Mouse (Mus musculus): ENCODE measurements at regions not wholly inside any gene's neighbourhood (a gene's known extent, or its start where the extent isn't known, plus 50 kb on each side); places are given as distances from the start of the nearest gene placed in this dataset.

DNA sequence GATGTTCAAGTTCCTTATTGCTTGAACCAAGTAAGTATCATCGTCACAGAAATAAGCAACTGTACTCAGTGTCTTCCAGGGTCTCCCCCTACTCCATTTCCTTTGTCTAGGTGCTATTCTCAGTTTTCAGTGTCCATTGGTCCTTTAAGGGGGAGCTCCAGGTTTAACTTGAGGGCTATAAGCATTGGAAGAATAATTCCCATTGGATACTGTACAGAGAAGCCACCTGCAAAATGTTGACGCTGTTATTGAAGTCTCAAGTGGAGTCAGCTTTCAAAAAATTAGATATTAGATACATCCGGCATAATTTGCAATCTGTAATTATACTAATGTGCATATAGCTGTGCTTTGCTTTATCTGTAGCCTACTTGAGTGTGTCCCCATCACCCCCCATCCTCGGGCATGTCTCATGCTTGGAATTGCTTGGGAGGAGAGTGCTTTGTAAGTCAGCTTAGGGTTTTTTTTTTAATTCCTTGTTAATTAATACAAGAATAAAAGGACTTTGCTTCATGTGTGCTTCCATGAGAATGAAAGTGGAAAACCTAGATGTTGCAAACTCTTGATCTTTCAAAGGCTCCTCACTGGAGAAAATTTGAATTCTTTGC, 425.6 kb upstream of the Ubash3b start:
- DNase-seq = no peak

DNA sequence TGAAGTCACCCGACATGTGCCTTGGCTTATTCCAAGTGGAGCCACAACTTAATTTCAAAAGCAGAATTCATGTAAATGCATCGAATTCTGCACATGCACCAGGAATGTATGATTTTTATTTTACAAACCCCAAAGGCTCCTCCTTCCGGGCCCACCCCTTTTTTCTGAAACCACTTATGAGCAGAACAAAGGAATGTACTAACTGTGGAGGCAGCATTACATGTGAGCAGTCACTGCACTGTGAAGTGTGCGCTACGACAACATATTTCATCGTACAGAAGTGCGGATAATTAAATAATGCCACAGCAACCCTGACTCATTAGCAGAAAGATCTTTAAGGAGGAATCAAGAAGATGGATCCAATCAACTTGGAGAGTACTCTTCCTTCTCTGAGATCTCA, 424.8 kb upstream of the Ubash3b start:
- DNase-seq = no peak

DNA sequence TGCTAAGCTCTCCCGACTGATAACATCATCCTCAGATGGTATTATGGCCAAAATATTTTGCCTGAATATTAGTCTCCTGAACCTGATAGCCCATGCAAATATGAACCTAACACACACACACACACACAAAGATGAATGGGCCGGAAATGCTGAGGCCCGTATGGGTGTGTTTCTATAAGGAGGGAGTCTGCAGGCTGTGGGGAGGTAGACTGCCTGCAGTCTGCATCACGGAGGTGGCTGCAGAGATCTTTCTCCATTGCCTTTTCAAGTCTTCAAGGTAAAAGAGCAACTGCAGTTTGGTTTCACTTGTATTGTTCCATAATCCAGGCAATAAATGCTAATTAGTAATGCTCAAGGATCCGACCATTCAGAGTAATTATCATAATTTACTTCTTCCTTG, 424.3 kb upstream of the Ubash3b start:
- DNase-seq = no peak

DNA sequence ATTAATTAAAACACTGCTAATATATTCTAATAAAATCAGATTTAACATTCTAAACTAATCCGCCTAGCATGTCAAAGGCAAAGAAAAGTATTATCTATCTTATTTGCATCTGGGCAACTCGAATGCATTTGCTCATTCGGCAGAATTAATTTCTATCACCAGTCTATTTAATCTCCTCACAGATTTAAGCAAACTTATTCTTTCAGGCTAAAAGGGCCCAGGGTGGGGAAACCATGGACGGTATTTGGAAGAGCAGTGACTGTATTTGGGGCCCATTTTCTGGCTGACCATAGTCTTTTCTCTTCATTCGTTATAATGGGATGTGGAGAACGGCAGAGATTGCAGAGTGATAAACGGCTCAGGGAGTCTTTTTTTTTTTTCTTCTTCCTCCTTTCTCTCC, 423.5 kb upstream of the Ubash3b start:
- DNase-seq = no peak

DNA sequence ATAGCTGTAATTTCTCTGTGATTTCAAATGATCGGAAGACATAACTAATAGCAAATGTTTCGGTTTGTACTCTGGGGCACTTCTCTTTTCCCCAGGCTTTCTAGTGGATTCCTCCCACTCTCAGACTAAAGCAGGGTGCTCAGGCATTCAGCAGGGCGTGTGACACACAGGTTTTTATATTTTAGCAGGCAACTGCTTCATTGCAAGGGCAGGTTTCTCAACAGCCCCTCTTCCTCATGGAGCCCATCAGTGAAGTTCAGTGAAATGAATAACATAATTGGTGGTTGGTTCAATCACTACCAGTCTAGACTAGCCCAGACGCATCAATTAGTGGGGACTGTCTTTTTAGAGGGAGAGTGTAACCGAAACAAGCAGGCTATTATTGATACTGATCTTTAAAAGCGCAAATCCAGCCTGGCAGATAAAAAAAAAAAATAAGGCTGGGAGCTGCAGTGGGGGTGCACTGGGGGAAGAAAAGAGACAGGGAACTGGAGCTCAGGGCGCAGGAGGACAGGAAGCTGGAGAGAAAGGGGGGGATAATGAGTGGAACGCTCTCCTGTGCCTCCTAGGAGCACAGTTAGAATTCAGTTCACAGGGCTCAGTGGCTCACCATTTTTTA, 422.3 kb upstream of the Ubash3b start:
- DNase-seq = no peak

DNA sequence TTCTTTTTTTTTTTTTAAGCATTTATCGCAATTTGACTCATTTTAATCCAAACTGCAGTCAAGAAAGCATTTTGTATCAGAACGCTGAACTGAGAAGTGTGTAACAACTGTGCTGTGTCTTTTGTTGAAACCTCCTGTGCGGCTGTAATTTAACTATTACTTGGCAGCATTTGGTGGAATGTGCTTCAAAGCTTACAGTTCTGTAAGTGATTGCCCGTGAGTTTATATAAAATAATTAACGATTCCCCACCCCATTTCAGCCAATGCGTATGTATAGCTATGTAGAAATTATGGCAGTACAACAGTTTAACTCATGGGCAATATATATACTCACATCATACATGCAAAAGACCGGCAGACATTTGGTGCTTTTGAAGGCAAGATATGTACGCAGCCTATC, 421.8 kb upstream of the Ubash3b start:
- DNase-seq = no peak

DNA sequence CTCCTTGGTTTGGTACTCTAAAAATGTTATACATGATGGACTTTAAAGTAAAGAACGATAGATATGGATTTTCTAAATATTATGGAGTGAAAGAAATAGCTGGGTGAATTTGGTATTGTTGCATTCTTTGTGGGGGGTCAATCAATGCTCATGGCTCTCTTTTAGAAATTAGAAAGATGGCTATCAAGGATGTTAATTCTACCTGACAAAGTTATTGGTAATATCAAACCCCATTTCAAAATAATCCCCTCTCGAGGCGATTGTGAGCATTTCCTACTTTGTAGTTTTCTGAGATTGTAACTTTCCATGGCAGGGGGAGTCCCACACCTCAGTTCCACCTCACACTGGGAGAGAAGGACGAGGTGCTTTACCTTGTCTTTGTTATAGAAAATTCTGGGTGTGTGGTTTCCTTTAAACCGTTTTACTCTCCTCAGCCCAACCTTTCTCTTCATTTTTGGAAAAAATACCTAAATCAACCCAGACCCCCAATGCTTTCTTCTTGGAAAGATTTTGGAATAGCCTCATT, 421.3 kb upstream of the Ubash3b start:
- DNase-seq = no peak

DNA sequence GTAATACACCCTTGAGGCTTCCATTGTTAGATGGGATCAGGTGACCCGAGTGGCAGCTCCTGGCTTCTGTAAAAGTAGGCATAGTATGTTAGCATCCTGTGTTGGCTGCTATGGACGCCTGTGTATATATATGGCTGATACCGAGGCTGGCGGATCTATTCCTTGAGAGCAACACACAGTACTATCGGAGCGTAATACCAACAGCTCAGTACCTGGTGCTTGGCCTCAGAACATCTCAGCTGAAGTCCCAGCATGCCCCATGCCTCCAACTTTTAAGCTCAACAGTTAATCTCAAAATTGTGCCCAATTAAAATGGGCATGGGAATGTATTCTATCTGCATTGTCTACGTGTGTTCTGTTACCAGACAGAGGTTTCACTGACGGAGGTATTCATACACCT, 420.7 kb upstream of the Ubash3b start:
- no peak for DNase-seq

DNA sequence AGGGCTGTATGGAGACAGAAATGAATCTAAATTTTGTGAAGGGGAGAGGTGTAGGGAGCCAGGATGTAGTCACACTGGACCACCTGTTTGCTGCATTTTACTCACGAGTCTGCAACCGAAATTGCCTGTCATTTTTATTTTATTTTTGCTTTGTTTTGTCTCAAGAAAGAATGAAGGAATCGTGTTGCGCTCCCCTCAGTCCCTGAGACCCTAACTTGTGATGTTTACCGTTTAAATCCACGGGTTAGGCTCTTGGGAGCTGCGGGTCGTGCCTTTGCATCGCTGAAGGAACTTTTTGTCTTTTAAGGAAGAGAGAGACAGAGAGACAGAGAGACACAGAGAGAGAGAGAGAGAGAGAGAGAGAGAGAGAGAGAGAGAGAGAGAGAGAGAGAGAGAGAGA, 420.2 kb upstream of the Ubash3b start:
- DNase-seq = no peak

DNA sequence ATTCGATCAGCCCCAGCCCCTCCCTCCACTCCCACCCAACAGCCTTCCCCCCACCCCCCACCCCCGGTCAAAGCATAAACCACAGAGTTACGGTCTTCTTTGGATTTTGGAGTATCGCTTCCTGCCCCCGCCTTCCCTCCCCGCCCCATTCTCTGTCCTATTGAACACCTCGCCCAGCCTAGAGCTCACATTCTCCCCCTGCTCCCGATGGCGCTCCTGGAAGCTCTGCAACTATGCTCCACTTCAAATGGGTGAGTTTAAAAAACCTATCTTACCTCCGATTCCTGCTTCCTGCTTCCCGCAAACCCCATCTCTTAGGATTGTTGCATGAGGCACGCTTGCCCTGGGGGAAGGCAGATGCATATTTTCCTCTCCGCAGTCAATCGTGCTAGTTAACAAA, 419.7 kb upstream of the Ubash3b start:
- DNase-seq = no peak

DNA sequence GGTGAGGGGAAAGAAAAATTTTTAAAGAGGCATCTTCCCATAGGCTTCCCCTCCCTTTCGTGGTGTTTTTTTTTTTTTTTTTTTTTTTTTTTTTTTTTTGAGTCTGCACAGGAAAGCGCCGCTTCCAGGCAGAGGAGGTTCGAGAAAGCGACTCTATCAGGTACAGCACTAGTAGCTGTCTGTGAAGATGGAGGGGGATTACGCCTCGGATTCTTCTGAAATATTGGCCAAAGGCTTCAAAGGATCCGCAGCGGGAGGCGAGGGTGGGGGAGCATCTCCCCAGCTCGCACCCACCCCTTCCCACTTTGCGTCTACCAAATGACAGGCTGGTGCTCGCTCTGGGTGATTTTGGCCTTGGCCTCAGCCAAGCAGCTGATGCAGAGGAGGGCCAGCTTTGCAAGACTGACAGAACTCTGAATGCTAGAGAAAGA, 419.1 kb upstream of the Ubash3b start:
- peak; percentile 83 for DNase-seq

DNA sequence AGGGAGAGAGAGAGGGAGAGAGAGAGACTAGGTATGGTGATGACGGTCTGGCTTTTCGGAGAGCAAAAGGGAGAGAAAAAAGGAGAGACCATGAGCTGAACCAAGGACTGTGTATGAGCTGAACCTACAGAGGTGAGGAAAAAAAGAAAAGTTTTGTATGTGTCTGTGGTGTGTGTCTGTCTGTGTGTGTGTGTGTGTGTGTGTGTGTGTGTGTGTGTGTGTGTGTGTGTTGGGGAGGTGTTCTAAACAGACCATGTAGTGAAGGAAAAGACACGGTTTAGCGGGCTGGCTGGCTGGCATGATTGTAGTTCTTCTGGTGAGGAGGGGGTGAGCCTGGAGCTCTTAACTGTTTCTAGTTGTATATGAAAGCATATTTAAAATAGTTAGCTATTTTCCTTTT, 418.6 kb upstream of the Ubash3b start:
- no peak for DNase-seq

DNA sequence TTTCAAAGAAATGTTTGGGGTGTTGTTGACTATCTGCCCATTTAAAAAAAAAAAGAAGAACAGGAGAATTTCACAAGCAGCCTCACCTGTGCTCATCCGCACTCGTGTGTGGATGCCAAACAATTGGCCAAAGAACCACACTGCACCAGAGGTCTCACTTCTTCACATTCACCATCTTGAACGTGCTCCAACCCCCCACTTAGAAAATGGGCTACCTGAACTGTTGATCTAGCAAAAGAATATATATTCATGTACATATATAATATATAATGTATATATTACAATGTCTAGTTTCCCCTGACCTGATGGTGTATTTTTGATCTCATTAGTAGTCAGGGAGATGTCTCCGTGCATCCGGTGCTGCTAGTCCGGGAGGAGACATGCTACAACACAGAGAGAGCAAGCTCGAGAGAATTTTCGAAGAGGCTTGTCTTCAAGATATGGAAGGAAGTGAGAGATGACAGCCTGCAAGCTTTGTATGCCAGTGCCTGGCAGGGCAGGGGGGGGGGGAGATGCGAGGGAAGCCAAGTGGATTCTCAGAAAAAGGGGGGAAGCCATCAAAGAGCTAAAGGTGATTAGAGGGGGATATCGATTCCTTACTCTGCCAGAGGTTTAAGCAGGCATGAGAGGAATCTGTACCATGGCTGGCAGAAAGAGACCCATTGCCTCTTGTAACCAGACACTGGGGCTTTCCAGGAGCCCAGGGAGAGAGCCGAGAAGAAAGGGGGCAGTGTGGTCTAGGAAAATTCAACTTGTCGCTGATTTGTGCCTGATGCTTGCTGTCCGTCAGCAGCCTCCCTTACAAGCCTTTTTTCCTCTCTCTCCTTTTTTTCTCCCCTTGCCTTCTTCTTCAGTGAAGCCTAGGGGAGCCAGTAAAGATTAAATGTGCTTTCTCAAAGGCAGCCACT, 417.9 kb upstream of the Ubash3b start:
- DNase-seq = no peak

DNA sequence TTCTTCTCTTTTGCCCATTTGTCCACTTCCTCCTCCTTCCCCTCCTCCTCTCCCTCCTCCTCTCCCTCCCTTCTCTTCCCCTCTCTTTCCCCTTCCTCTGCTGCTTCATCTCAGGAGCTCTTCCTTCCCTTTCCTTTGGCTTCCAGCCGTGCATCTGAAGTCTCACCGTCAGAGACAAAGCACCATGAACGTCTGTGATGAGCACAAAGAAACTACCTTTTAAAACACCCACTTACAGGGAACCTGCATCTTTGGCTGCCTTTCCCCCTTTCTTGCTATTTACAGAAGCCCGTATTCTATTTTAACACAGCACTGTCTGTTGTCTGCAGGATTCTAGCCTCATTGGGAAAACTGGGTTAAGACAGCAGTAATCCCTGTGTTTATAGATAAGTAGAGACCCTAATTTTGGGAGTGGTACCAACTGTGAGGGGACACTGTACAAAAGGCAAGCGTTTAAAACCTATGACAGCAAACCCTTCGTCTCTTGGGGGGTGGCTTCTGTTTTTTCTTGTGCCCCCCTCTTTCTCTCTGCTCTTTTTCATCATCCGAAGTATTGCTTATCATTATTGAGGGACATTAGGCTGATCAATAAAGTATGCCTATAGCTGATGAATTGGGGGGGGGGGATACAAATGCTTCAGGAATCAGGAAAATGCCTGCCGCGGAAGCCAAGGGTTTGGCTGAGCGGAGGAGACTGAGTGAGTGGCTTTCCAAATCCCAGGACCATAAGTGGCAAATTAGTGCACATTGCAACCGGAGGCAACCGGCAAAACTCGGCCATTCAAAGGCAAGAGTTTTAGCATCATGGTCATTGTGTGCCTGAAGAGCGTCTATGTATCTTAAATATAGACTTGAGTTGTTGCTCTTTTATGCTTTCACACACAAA, 417.0 kb upstream of the Ubash3b start:
- peak; percentile 28 for DNase-seq

DNA sequence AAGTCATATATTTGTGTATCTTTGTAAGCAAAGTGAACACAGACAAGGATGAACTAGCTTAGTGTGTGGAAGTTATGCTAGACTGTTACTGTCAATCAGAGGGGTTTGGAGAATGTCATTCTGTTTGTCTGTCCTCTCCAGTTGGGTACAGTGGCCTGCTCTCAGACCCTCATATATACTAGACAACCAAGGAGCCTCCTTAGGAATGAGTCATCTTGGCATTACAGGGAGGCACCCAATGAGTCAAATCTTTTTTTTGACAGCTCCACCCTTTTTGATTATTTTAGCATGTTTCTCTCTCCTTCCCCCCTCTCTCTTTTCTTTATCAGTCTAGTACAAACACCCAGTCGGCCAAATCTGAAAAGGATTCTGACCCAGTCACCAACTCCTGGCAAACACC, 416.3 kb upstream of the Ubash3b start:
- DNase-seq = no peak

DNA sequence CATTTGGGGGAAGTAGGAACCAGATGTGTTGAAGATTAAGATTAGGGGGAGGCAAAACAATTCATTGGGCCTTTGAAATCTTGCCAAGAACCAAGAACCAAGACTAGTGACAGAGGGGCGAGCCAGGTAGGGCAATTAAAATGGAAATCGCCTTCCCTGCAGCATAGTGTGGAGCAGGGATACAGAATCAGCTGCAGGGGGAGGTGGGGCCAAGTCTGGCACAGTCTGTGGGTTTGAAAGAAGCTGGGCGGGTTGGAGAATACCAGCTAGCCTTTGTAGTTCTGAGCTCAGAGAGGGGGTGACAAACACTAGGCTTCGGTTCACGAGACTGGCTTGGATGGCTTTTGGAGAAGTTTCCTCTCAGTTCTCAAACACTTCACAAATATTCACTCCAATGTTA, 414.3 kb upstream of the Ubash3b start:
- no peak for DNase-seq

DNA sequence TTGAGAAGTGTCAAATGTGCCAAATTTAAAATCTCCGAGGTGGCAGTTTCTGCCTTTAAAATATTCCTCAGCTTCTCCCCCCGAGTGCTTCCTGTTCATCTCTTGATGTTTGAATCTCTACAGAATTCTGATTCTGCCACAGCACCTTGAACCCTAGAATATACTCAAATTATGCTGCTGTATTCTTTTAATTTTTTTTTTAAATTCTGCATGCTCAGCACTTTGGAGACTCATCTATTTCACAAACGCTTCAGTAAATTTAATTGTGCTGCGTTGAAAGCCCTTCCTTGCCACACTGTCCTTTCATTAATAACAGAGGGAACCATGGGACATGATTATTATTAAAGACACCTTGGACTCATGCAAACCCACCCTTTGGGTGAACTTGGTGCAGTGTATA, 408.8 kb upstream of the Ubash3b start:
- no peak for DNase-seq

DNA sequence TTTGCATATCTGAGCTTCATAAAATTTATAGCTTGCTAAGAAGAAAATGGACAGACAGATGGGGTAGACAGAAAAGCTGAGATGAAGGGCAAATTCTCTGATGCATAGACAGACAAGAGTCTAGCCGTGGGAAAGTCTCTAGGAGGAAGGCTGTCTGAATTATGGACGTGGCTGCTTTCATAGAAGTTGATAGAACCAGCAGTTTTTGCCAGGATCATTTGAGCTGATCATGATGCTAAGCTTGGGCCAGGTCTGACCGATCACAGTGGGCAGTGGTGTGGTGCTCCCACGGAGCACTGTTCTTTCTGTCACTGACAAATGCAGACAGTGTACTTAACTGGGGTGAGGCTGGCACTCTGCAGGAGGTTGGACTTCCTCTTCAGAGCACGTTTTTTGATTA, 405.0 kb upstream of the Ubash3b start:
- no peak for DNase-seq

DNA sequence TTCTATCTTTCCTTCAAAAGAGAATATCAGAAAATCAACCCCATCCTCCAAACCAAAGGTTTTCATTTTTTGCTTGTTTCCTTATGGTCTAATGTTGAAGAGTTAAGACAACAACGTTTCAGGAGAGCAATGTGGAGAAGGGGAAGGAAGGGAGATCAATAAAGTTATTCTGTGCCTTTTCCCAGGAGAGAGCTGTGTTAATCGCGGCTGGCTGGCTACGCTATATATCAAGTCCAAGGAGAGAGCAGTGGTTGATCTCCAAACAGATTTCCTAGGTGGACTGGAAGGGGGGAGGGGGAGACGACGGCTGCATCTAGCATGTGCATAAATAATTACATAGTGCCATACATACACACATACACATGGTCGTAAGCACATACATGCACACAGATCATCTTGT, 404.3 kb upstream of the Ubash3b start:
- no peak for DNase-seq

DNA sequence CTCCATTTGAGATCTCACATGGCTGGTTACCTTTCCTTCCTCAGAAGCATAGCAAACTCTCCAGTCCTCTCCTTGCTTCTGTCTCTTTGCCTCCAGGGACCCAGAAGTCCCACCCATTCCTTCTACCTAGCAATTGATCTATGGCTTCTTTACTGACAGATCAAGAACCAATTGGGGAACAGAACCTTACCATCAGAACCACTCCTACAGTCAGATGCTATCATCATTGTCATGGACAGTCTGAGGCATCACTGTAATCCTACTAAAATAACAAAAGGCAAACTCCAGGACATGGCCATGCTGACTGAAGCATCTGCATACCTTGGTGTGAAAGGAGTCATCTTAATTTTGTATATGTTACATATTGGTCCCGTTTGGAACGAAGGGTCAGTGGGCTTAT, 401.9 kb upstream of the Ubash3b start:
- DNase-seq = no peak

DNA sequence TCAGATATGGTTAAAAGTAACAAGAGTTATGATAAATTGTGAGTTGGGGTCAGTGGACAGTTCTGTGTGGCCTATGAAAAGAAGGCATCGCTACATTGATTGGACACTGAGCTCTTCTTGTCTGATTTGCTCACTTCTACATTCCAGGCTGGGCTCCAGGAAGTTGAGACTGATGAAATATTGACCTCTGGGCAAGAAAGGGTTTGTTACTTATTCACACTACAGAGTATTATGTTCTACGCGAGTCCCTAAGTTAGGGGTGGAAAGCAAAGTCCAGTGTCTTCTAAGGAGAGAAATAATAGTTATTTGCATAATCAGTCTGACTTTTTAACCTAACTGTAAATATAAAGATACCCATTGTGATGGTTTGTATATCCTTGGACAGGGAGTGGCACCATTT, 397.0 kb upstream of the Ubash3b start:
- no peak for DNase-seq

DNA sequence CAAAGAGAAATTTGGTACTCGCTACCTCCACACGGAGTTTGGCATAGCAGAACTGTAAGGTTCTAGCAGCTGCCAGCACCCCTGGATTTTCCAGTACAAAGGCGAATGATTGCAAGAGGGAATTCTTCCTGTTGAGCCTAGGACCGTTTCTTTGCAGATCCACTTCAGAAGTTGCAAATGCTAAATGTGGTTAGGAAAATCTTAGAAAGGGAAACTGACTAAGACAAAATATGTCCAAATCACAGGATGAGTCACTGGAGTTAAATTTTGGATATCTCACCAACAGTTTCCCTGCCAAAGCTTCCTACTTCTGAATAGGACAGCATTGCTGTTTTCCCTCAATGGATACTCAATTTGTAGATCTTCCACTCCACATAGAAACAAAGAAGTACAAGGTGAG, 395.4 kb upstream of the Ubash3b start:
- DNase-seq = no peak

DNA sequence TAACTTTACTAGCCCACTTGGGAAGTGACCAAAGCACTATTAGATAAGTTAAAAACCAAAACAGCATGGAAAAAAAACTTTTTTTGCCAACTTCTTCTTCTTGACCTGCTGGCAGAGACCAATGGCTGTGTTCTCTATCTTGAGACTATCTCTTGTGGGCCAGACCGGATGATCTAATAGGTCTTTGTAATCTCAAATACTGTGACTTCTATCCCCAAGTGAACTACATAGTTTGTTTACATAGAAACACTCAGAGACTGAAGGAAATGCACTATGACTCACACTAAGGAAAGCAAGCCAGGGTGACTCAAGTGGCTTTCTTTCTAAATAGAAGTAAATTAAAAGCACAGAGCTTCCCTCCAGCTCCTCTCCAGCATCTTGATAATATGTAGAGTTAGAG, 384.3 kb upstream of the Ubash3b start:
- DNase-seq = no peak
